Mouse (Mus musculus) layer of hippocampus, postnatal 25 days (tissue): ENCODE data around the gene Xpc. TPM values are rescaled to one million over a fixed set of nuclear protein-coding genes. Genes with fewer than 3 reads are reported as not detected.

Source experiments
- DNase-seq, 2 experiments: peaks; one replicate each; pipeline ENCODE4 v3.0.0; 2022; ENCODE audit warnings: mixed read lengths in 2 of 2, low spot score in 1 of 2; ENCODE audit errors: extremely low spot score in 1 of 2
- total RNA-seq, 2 experiments: library from RNA; stranded (reverse); gene quantifications; 2 replicates each; pipeline ENCODE4 v1.2.3; 2021

Xpc gene
- total RNA-seq, result 10 to 100 TPM; 12.6 to 14.2 TPM

GRCm38 (mm10) chr6:91515545-91516449 lies at the start of gene Xpc, which contains the start of gene Lsm3:
Gene Xpc (minus strand): TSS chr6:91515888.
Gene Lsm3 (plus strand): TSS chr6:91515928.
- DNase-seq, result peak; percentile 95

- no peak for DNase-seq
These were observed 47.3 kb upstream of the Xpc start for GRCm38 (mm10) chr6:91563031-91563430.

GRCm38 (mm10) chr6:91560186-91560585 lies 44.5 kb upstream of the Xpc start:
- no peak for DNase-seq

- DNase-seq, result peak; percentile 27 to 59
These were observed 43.7 kb upstream of the Xpc start for GRCm38 (mm10) chr6:91559371-91559770.

- DNase-seq, result no peak
These were observed 42.9 kb upstream of the Xpc start for GRCm38 (mm10) chr6:91558565-91558964.

- DNase-seq, result no peak
These were observed 37.0 kb upstream of the Xpc start for GRCm38 (mm10) chr6:91552693-91553092.

- no peak for DNase-seq
These were observed 36.0 kb upstream of the Xpc start for GRCm38 (mm10) chr6:91551671-91552070.

- DNase-seq, result no peak
These were observed 33.9 kb upstream of the Xpc start for GRCm38 (mm10) chr6:91549621-91550020.

- no peak for DNase-seq
These were observed 31.6 kb upstream of the Xpc start for GRCm38 (mm10) chr6:91547313-91547712.

- no peak for DNase-seq
These were observed 30.7 kb upstream of the Xpc start for GRCm38 (mm10) chr6:91546241-91546884.

GRCm38 (mm10) chr6:91543056-91543455 lies 27.4 kb upstream of the Xpc start:
- DNase-seq, result no peak

- DNase-seq, result no peak
These were observed 25.6 kb upstream of the Xpc start for GRCm38 (mm10) chr6:91541276-91541675.

GRCm38 (mm10) chr6:91536047-91536765 lies 20.5 kb upstream of the Xpc start:
- DNase-seq, result no peak

- no peak for DNase-seq
These were observed 19.5 kb upstream of the Xpc start for GRCm38 (mm10) chr6:91535231-91535630.

GRCm38 (mm10) chr6:91534268-91534667 lies 18.6 kb upstream of the Xpc start:
- no peak for DNase-seq

- DNase-seq, result no peak
These were observed 18.1 kb upstream of the Xpc start for GRCm38 (mm10) chr6:91533771-91534170.

- no peak for DNase-seq
These were observed 17.7 kb upstream of the Xpc start for GRCm38 (mm10) chr6:91533359-91533758.

GRCm38 (mm10) chr6:91532661-91533060 lies 17.0 kb upstream of the Xpc start:
- DNase-seq, result no peak

GRCm38 (mm10) chr6:91531276-91531675 lies 15.6 kb upstream of the Xpc start:
- DNase-seq, result no peak

- no peak for DNase-seq
These were observed 15.0 kb upstream of the Xpc start for GRCm38 (mm10) chr6:91530673-91531072.

- DNase-seq, result no peak
These were observed 12.6 kb upstream of the Xpc start for GRCm38 (mm10) chr6:91528265-91528664.
